Mouse (Mus musculus) limb, embryonic 14.5 days (tissue): ENCODE measurements around the gene Scn4b. TPM values are rescaled to one million over a fixed set of nuclear protein-coding genes. Genes with fewer than 3 reads are reported as not detected.

ENCODE experiments used
- ATAC-seq: fragments of 200-750 bp; cut with Nextera tagmentation; 2 replicates; pipeline ENCODE4 v1.8.0; 2017; ENCODE audit warnings: low read depth, moderate number of reproducible peaks, moderate TSS enrichment; ENCODE audit not compliant: low FRiP score
- DNase-seq: peaks from one replicate; pipeline ENCODE4 v3.0.0-alpha.2; 2015; ENCODE audit warnings: low spot score
- H3K27ac ChIP-seq: fragments of 300-500 bp; sonication (generic); replicated peaks from 2 replicates; pipeline ENCODE4 v1.5.1; 2014; ENCODE audit warnings: low read depth, mild to moderate bottlenecking, low read length, moderate library complexity, mixed read lengths
- H3K27me3 ChIP-seq: fragments of 300-500 bp; sonication (generic); 2 replicates; pipeline ENCODE4 v1.6.1; 2014; ENCODE audit warnings: low read length, mixed read lengths; ENCODE audit not compliant: control insufficient read depth, insufficient read depth
- H3K36me3 ChIP-seq: fragments of 300-500 bp; sonication (generic); 2 replicates; pipeline ENCODE4 v1.6.1; 2014; ENCODE audit warnings: mild to moderate bottlenecking, low read length, moderate library complexity, mixed read lengths; ENCODE audit not compliant: control insufficient read depth, insufficient read depth
- H3K4me1 ChIP-seq: fragments of 300-500 bp; sonication (generic); 2 replicates; pipeline ENCODE4 v1.6.1; 2014; ENCODE audit warnings: antibody characterized with exemption, low read length, mixed read lengths; ENCODE audit not compliant: control insufficient read depth, insufficient read depth
- H3K4me2 ChIP-seq: fragments of 300-500 bp; sonication (generic); replicated peaks from 2 replicates; pipeline ENCODE4 v1.6.1; 2014; ENCODE audit warnings: low read depth, mild to moderate bottlenecking, low read length, moderate library complexity; ENCODE audit not compliant: severe bottlenecking
- H3K4me3 ChIP-seq: fragments of 300-500 bp; sonication (generic); replicated peaks from 2 replicates; pipeline ENCODE4 v1.5.1; 2014; ENCODE audit warnings: low read length
- H3K9ac ChIP-seq: fragments of 300-500 bp; sonication (generic); 2 replicates; pipeline ENCODE4 v1.6.1; 2014; ENCODE audit warnings: mild to moderate bottlenecking, low read depth, low read length, moderate library complexity; ENCODE audit not compliant: severe bottlenecking
- H3K9me3 ChIP-seq: fragments of 300-500 bp; sonication (generic); 2 replicates; pipeline ENCODE4 v1.6.1; 2016; ENCODE audit warnings: low read length; ENCODE audit not compliant: control insufficient read depth
- POLR2A ChIP-seq: fragments of 200-500 bp; IDR thresholded peaks from 2 replicates; pipeline ENCODE4 v1.8.0; 2012; ENCODE audit warnings: inconsistent platforms, mild to moderate bottlenecking, moderate library complexity, borderline replicate concordance; ENCODE audit not compliant: insufficient read depth, insufficient read length; ENCODE audit errors: extremely low read depth
- WGBS: fragments of 180-500 bp; shearing (Covaris S2); extraction: QIAGEN DNeasy Blood & Tissue Kit; methylation state at CpG from one replicate; pipeline ENCODE4 v1.1.7; 2014; 5-methylcytosine and 5-hydroxymethylcytosine counted together
- polyA plus RNA-seq, 2 experiments: library from polyadenylated mRNA; depleted of rRNA in 1 of 2; stranded (reverse) in 1 of 2; unstranded in 1 of 2; fragments of >200 nt; fragmentation: Nextera tagmentation in 1 of 2; extraction: Ambion mirVana in 1 of 2; gene quantifications; 2 replicates each; pipeline versions ENCODE4 v1.2.1 to v1.2.3; 2012 to 2014

Gene Scn4b
- polyA plus RNA-seq, 2 experiments: 0.04 to 0.14 TPM

DNA sequence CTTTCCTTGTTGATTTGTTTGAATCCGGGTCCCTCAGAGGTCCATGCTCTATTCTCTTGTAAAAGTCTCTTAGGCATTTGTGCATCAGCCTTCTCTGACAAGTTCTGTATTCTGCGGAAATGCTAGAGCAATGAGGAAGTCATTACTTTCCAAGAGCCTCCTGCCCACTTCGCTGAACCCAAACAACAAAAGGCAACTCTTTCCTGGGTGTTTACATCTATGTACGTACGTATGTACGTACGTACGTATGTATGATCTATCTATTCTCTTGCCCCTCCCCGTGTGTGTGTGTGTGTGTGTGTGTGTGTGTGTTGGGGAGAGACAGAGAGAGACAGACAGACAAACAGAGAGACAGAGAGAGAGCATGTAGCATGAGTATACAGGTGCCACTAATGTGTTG is 21.4 kb upstream of the Scn4b start:
- H3K27me3 ChIP-seq: no peaks in the 10 kb centered on the region
- H3K4me1 ChIP-seq: peaks cover 20% of the 10 kb centered on the region
- H3K9me3 ChIP-seq: no peaks in the 10 kb centered on the region
- TF ChIP-seq POLR2A: no peak
- DNase-seq (no peak), ATAC-seq (no peak)
- no peak overlapping the region for H3K4me2 ChIP-seq
- no peak overlapping the region for H3K4me3 ChIP-seq
- no peaks in the 10 kb centered on the region for H3K36me3 ChIP-seq
- H3K9ac ChIP-seq: no peak overlapping the region
- H3K27ac ChIP-seq: no peak overlapping the region
- WGBS: 58% methylated on average over 9 of the region's 9 CpGs

DNA sequence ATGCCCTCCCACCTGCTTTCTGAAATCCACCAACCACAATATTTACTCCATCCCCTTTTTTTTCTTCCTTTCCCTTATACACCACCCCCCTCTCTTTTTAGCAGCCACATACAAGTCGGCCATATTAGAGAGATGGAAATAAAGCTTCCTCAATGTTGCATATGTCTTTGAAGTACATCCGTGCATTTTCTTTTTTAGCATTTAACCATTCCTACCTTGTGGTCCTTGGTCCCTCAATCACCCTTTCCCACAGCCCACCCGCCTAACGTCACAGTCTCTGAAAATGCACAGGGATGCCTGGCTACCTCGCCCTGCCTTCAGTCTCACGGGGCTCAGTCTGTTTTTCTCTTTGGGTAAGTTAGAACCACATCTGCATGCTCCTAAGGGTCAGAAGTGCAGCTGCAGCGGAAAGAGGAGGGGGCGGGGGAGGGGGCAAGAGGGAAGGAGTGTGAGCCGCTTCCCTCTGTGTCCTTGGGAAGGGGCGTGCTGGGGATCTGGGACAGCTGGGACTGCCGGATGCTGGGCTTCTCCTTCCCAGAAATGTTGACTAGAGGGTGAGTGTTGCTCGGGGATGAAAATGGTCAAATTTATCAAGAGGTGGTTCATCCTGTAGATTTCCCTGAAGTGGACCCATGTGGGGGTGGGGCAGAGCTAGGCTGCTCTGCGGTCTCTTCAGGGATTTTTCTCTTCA is 20.3 kb upstream of the Scn4b start, which contains the start of gene Scn2b:
Gene Scn2b, plus strand, starts transcription at position 42 of the 691 bp plus-strand sequence.
- DNase-seq (peak; percentile 42), ATAC-seq (peak; percentile 71)
- no peaks in the 10 kb centered on the region for H3K27me3 ChIP-seq
- H3K4me1 ChIP-seq: peaks cover 28% of the 10 kb centered on the region
- peak within 1 kb of the TSS; percentile 82 for H3K4me2 ChIP-seq
- no peaks in the 10 kb centered on the region for H3K36me3 ChIP-seq
- no peak for TF ChIP-seq POLR2A
- no peaks in the 10 kb centered on the region for H3K9me3 ChIP-seq
- peak within 1 kb of the TSS; percentile 93 for H3K27ac ChIP-seq
- H3K4me3 ChIP-seq: peak within 1 kb of the TSS; percentile 83
- 3% methylated on average over 12 of the region's 13 CpGs for WGBS
- peak within 1 kb of the TSS; percentile 81 for H3K9ac ChIP-seq

DNA sequence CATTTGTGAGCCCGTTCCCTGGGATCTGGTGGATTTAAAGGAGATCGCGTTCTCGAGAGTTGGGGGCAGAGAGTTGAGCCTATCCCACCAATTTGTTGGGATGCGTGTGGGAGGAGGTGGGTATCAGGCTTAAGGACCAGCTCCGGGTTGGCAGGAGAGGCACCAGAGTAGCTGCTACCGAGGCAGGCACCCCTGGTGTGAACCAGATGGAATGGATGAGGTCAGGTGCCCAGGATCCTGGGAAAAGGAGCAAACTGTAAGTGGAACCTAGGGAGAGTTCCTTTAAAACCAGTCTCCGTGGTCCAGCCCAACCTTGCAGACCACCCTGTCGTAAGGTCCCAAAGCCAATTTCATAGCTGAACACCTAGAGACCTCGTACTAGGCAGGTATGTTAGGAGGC is 19.6 kb upstream of the Scn4b start:
- no peak for TF ChIP-seq POLR2A
- no peaks in the 10 kb centered on the region for H3K27me3 ChIP-seq
- peak overlapping the region; percentile 83 for H3K4me3 ChIP-seq
- H3K4me1 ChIP-seq: peaks cover 28% of the 10 kb centered on the region
- H3K27ac ChIP-seq: peak overlapping the region; percentile 55; the same call in 1 of the 2 replicates
- peak overlapping the region; percentile 82 for H3K4me2 ChIP-seq
- no peak for DNase-seq
- WGBS: 15% methylated on average over 10 of the region's 10 CpGs
- peak overlapping the region; percentile 81 for H3K9ac ChIP-seq
- no peaks in the 10 kb centered on the region for H3K9me3 ChIP-seq
- ATAC-seq: no peak
- no peaks in the 10 kb centered on the region for H3K36me3 ChIP-seq

DNA sequence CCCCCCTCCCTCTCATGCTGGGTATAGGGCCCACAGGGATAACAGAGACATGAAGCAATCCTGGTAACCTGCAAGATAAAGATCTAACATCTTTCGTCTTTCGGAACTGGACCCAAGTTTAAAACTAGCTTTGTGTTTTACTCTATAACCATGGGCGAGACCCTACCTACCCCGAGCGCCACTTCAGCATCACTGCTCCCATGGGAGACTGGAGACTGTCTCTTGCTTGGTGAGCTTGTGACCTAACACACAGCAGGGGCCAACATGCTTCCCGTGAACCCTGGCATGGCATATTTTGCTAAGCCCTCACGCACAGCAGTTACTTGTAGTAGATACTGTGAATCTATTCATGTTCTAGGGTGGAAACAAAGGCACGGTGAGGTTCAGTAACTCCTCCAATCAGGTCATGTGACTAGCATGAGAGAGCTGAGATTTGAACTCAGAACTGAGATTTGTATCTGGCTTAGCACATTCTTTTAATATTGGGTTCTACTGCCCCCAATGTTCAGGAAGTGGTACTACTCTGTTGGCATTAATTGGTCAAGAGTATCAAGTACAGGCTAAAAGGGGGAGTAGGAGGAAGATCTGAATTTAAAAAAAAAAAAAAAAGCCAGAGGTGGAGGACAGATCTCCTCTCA is 18.8 kb upstream of the Scn4b start:
- DNase-seq: no peak
- no peaks in the 10 kb centered on the region for H3K9me3 ChIP-seq
- peaks cover 28% of the 10 kb centered on the region for H3K4me1 ChIP-seq
- WGBS: 93% methylated on average over 8 of the region's 8 CpGs
- no peaks in the 10 kb centered on the region for H3K36me3 ChIP-seq
- H3K4me3 ChIP-seq: peak overlapping the region; percentile 83; the same call in 1 of the 2 replicates
- H3K4me2 ChIP-seq: peak overlapping the region; percentile 82
- no peak overlapping the region for H3K9ac ChIP-seq
- H3K27me3 ChIP-seq: no peaks in the 10 kb centered on the region
- TF ChIP-seq POLR2A: no peak
- no peak overlapping the region for H3K27ac ChIP-seq
- no peak for ATAC-seq

DNA sequence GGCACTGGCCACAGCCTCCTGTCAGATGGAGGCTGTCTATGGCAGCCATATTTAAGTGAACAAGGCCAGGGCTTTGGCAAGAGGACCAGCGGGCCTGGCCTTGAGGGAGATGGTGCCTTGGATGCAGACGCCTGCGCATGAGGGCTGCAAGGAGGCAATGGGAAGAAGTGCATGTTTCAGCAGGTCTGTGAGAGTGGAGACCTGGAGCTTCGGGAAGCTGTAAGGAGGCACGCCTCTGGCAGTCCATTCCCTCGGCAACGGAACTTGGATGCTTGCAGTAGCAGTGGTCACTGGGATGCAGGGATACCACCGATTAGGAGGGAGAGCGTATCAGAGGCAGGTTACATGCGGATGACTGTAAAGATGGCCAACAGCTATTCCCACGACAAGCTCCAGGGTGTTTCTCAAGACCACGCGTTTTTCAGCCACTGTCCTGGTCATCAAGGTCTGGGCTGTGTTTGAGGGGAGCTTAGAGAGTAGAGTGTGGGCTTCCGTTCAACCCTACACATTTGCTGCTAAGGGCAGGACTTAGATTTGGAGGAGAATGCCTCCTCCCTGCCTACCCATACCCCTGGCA is 18.2 kb upstream of the Scn4b start:
- Histone ChIP-seq H3K9ac (no peak overlapping the region), H3K9me3 (no peaks in the 10 kb centered on the region), H3K4me3 (no peak overlapping the region), H3K4me1 (peaks cover 28% of the 10 kb centered on the region), H3K4me2 (no peak overlapping the region), H3K27ac (no peak overlapping the region), H3K27me3 (no peaks in the 10 kb centered on the region), H3K36me3 (no peaks in the 10 kb centered on the region)
- WGBS: 89% methylated on average over 14 of the region's 14 CpGs
- DNase-seq: no peak
- TF ChIP-seq POLR2A: no peak
- no peak for ATAC-seq
